Mouse (Mus musculus) testis, adult 2 months (tissue): ENCODE data around the gene Gnl2.

Experiments used
- CTCF ChIP-seq: fragments of 200-500 bp; IDR thresholded peaks from 2 replicates; pipeline ENCODE4 v1.5.1; 2012; ENCODE audit warnings: low read depth, mild to moderate bottlenecking, inconsistent platforms, low read length, moderate library complexity; ENCODE audit not compliant: control insufficient read depth, insufficient read depth, insufficient replicate concordance
- POLR2A ChIP-seq: fragments of 200-500 bp; IDR thresholded peaks from 2 replicates; pipeline ENCODE4 v1.6.1; 2012; ENCODE audit warnings: low read depth, mild to moderate bottlenecking, inconsistent platforms, low read length, moderate library complexity; ENCODE audit not compliant: control insufficient read depth

DNA sequence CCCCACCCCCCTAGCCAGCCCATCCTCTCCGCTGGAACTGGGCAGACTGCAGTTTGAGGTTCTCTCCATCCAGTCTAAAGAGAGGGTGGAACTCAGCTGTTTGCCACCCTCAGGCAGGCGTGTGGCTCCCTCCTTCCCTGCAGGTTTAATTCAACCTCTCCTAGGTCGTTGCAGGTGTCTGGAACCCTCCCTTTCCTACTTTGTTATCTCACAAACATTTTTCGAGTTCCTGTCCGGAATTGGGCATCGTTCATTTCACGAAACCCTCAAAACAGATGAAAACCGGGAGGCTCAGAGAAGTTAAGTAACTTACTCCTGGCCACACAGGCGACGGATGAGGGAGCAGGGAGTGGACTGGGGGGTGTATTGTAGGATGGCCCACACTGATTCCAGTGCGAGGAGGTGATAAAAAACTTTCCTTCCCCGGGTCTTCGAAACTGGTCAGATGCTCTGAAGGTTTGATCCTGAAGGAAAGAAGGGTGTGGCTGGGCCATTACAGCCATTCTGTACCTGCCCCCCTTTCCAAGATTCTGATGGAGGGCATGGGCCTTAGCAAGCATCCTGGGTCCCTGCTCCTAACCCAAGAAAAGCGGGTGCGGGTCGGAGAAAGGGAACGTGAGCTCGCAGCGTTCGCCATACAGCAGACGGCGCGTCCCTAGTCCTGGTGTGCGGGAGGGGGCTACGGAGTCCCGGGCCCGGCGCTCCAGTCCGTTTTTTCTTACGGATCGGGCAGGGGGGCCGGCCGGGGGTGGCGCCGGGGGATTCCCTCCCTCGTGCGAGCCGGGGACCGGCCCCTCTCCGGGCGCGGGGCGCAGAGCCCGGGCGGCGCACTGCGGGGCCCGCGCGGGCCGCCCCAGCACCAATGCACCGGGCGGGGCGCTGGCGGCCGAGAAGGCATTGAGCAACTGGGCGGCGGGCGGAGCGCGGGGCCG, 30.4 kb upstream of the Gnl2 start, which contains the start of gene Rspo1:
- no peak for TF ChIP-seq POLR2A
- no peak for TF ChIP-seq CTCF
